Mouse (Mus musculus): Measurements from ENCODE around the gene Clstn1.

GRCm38 (mm10) chr4:149645761-149646160 lies 59.5 kb downstream of the Clstn1 start:
- TF ChIP-seq CTCF (IDR thresholded peaks at IDR 0.05; ENCODE audit: borderline replicate concordance, extremely low read depth, insufficient read depth, insufficient read length) (no peak), POLR2A (IDR thresholded peaks at IDR 0.05; ENCODE audit: borderline replicate concordance, extremely low read depth, insufficient read depth, insufficient read length, poor library complexity, severe bottlenecking) (no peak)

All from brain, embryonic 14.5 days (tissue).